8 mouse cellular contexts compared by ENCODE assay signal in the genomic region with DNA sequence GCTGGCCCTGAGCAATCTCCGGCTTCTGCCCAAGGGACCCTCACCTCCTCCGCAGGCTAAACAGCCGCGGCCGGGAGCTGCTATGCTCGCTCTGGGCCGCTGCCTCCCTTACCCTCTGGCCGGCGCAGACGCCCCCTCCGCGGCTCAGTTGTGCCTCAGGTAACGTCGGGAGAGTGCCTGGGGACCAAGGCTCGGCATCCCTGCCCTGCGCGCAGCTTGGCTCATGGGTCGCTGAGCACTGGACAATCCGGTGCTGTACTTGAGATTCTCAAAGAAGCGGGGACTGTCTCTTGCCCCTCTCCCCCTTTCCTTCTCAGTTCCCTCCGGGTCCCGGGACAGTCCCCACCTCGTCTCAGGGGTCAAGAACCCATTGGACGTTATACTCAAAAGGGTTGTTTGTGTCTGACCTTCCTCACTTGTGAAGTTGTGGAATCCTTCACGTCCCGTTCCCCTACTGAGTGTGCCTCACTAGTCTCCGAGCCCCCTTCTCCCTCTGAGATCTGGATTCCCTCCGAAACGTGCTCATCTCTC. TPM values are rescaled to one million over a fixed set of nuclear protein-coding genes. Genes with fewer than 3 reads are reported as not detected.
A peak's percentile ranks its signal among the peaks of the same experiment; 100 is the strongest.
DNase-seq lines count a peak whose midpoint lies in the region; ATAC-seq and TF ChIP-seq lines count a peak whose summit lies in the region.

No protein-coding gene starts in this region.

- no peaks in the 10 kb centered on the region for H3K9me3 ChIP-seq in lung, embryonic 16.5 days (ENCODE audit: control insufficient read depth, low read length)
- H3K9me3 ChIP-seq in erythroblast, embryonic 14.5 days (ENCODE audit: control insufficient read depth, low read length): no peaks in the 10 kb centered on the region
- H3K9me3 ChIP-seq in limb, embryonic 10.5 days (replicated peaks): no peaks in the 10 kb centered on the region

- peak overlapping the region; percentile 72 for H3K4me3 ChIP-seq in lung, embryonic 16.5 days (ENCODE audit: low read length)
- H3K4me3 ChIP-seq in erythroblast, embryonic 14.5 days (replicated peaks): peak overlapping the region; percentile 71
- H3K4me3 ChIP-seq in limb, embryonic 10.5 days: peak overlapping the region; percentile 87
- peak overlapping the region; percentile 99 for H3K4me3 ChIP-seq in olfactory bulb, adult 2 months (ENCODE audit: insufficient read depth, low read depth, low read length)

- no peak for TF ChIP-seq CTCF in olfactory bulb, adult 2 months (IDR thresholded peaks at IDR 0.05; ENCODE audit: insufficient read depth, low read depth, low read length)

- no peaks in the 10 kb centered on the region for H3K36me3 ChIP-seq in lung, embryonic 16.5 days (ENCODE audit: control insufficient read depth, insufficient read depth, low read length)
- H3K36me3 ChIP-seq in erythroblast, embryonic 14.5 days (ENCODE audit: control insufficient read depth): no peaks in the 10 kb centered on the region; the same call in 1 of the 2 replicates
- peaks cover 4% of the 10 kb centered on the region for H3K36me3 ChIP-seq in limb, embryonic 10.5 days

- peak overlapping the region; percentile 86 for H3K27ac ChIP-seq in lung, embryonic 16.5 days (ENCODE audit: low read length)
- peak overlapping the region; percentile 91 for H3K27ac ChIP-seq in limb, embryonic 10.5 days
- H3K27ac ChIP-seq in olfactory bulb, adult 2 months (ENCODE audit: insufficient read depth, low read depth, low read length): peak overlapping the region; percentile 59; the same call in 1 of the 2 replicates

- under 1% methylated on average over 29 of the region's 29 CpGs for WGBS in lung, embryonic 16.5 days
- WGBS in limb, embryonic 10.5 days: under 1% methylated on average over 29 of the region's 29 CpGs
- under 1% methylated on average over 28 of the region's 29 CpGs for WGBS in olfactory bulb, adult 2 months

- no peak for TF ChIP-seq POLR2A in olfactory bulb, adult 2 months (IDR thresholded peaks at IDR 0.05; ENCODE audit: insufficient read depth, low read depth, low read length)

- H3K27me3 ChIP-seq in lung, embryonic 16.5 days (ENCODE audit: control insufficient read depth, insufficient read depth, low read depth, low read length): no peaks in the 10 kb centered on the region
- peaks cover 21% of the 10 kb centered on the region for H3K27me3 ChIP-seq in erythroblast, embryonic 14.5 days (ENCODE audit: control insufficient read depth)
- H3K27me3 ChIP-seq in limb, embryonic 10.5 days (ENCODE audit: low read depth, poor library complexity, severe bottlenecking): no peaks in the 10 kb centered on the region

- H3K4me2 ChIP-seq in lung, embryonic 16.5 days (ENCODE audit: low read depth, low read length): peak overlapping the region; percentile 67

- DNase-seq in lung, postnatal 25 days (ENCODE audit: low spot score): no peak
- DNase-seq in limb, embryonic 10.5 days (ENCODE audit: low spot score): no peak
- no peak for DNase-seq in ovary, adult 18-20 months (ENCODE audit: low spot score)
- DNase-seq in kidney, postnatal 14 days: no peak
- no peak for DNase-seq in adipocyte (ENCODE audit: low spot score)

- H3K9ac ChIP-seq in lung, embryonic 16.5 days (ENCODE audit: low read length): peak overlapping the region; percentile 86

- peaks cover 7% of the 10 kb centered on the region for H3K4me1 ChIP-seq in lung, embryonic 16.5 days (replicated peaks; ENCODE audit: control insufficient read depth, insufficient read depth, low read length)
- peaks cover 14% of the 10 kb centered on the region for H3K4me1 ChIP-seq in erythroblast, embryonic 14.5 days (ENCODE audit: control insufficient read depth)
- H3K4me1 ChIP-seq in limb, embryonic 10.5 days: peaks cover 23% of the 10 kb centered on the region
- peaks cover 5% of the 10 kb centered on the region for H3K4me1 ChIP-seq in olfactory bulb, adult 2 months (ENCODE audit: control insufficient read depth, insufficient read depth, low read length)

- no peak; the same call in 1 of the 2 replicates for ATAC-seq in lung, embryonic 16.5 days (ENCODE audit: low read depth)

RNA-seq across cellular contexts. Expression of a gene that starts 0.4 kb away (rescaled TPM):
- 8.2 and 8.3 TPM in 2 replicates for polyA plus RNA-seq in lung, embryonic 16.5 days (2015; fragmentation: Nextera tagmentation; extraction: Ambion mirVana)
- 0.01 and 0.02 TPM in 2 replicates for polyA plus RNA-seq in erythroblast, embryonic 14.5 days (2012)
- polyA plus RNA-seq in limb, embryonic 10.5 days (2016; fragmentation: Nextera tagmentation; extraction: Ambion mirVana): 8.0 and 13.6 TPM in 2 replicates
- polyA plus RNA-seq in olfactory bulb, adult 2 months (2012; ENCODE audit: insufficient read depth, insufficient read length, low replicate concordance, missing spikeins): not detected in 2 replicates

RNA-seq across cellular contexts. Expression of a gene that starts 12.9 kb away (rescaled TPM):
- polyA plus RNA-seq in lung, embryonic 16.5 days (2015; fragmentation: Nextera tagmentation; extraction: Ambion mirVana): 29.4 and 35.2 TPM in 2 replicates
- polyA plus RNA-seq in erythroblast, embryonic 14.5 days (2012): 0.16 and 0.23 TPM in 2 replicates
- polyA plus RNA-seq in limb, embryonic 10.5 days (2016; fragmentation: Nextera tagmentation; extraction: Ambion mirVana): 34.0 and 36.3 TPM in 2 replicates
- not detected in 2 replicates for polyA plus RNA-seq in olfactory bulb, adult 2 months (2012; ENCODE audit: insufficient read depth, insufficient read length, low replicate concordance, missing spikeins)

RNA-seq across cellular contexts. Expression of a gene that starts 13.0 kb away (rescaled TPM):
- 21.5 and 23.5 TPM in 2 replicates for polyA plus RNA-seq in lung, embryonic 16.5 days (2015; fragmentation: Nextera tagmentation; extraction: Ambion mirVana)
- 0.04 TPM in 1 of 2 replicates, not detected in the other for polyA plus RNA-seq in erythroblast, embryonic 14.5 days (2012)
- 36.6 and 38.7 TPM in 2 replicates for polyA plus RNA-seq in limb, embryonic 10.5 days (2016; fragmentation: Nextera tagmentation; extraction: Ambion mirVana)
- not detected in 2 replicates for polyA plus RNA-seq in olfactory bulb, adult 2 months (2012; ENCODE audit: insufficient read depth, insufficient read length, low replicate concordance, missing spikeins)

RNA-seq across cellular contexts. Expression of a gene that starts 35.8 kb away (rescaled TPM):
- 1,438 and 1,494 TPM in 2 replicates for polyA plus RNA-seq in lung, embryonic 16.5 days (2015; fragmentation: Nextera tagmentation; extraction: Ambion mirVana)
- 1.0 and 1.1 TPM in 2 replicates for polyA plus RNA-seq in erythroblast, embryonic 14.5 days (2012)
- 1,278 and 1,447 TPM in 2 replicates for polyA plus RNA-seq in limb, embryonic 10.5 days (2016; fragmentation: Nextera tagmentation; extraction: Ambion mirVana)
- 633 TPM in 1 of 2 replicates, not detected in the other for polyA plus RNA-seq in olfactory bulb, adult 2 months (2012; ENCODE audit: insufficient read depth, insufficient read length, low replicate concordance, missing spikeins)

Comparison
In these comparisons a context has a peak if more than half of its experiments do, and no peak if none do; other contexts are left out.
1. RNA of a gene that starts 12.9 kb away (polyA plus RNA-seq): 34.0 to 36.3 TPM in limb, embryonic 10.5 days and 29.4 to 35.2 TPM in lung, embryonic 16.5 days; 0.16 to 0.23 TPM in erythroblast, embryonic 14.5 days and not detected in olfactory bulb, adult 2 months; every median in the first group is over 10 times any median in the second.
2. RNA of a gene that starts 13.0 kb away (polyA plus RNA-seq): 36.6 to 38.7 TPM in limb, embryonic 10.5 days and 21.5 to 23.5 TPM in lung, embryonic 16.5 days; 0.04 TPM in erythroblast, embryonic 14.5 days and not detected in olfactory bulb, adult 2 months; every median in the first group is over 10 times any median in the second.
3. Peak in every context shown above with its lines, with median percentiles within 50 percentile points of each other: H3K27ac ChIP-seq and H3K4me3 ChIP-seq.